Mouse (Mus musculus) erythroblast, embryonic 14.5 days (primary cell): Measurements from ENCODE around the gene Sh3gl1.

ENCODE experiments used
- GATA1 ChIP-seq: IDR thresholded peaks from 2 replicates; pipeline ENCODE4 v1.6.1; 2012; ENCODE audit warnings: low read length, inconsistent platforms, mixed read lengths
- TAL1 ChIP-seq: IDR thresholded peaks from 3 replicates; pipeline ENCODE4 v1.6.1; 2012; ENCODE audit warnings: low read length, inconsistent platforms, mixed read lengths

DNA sequence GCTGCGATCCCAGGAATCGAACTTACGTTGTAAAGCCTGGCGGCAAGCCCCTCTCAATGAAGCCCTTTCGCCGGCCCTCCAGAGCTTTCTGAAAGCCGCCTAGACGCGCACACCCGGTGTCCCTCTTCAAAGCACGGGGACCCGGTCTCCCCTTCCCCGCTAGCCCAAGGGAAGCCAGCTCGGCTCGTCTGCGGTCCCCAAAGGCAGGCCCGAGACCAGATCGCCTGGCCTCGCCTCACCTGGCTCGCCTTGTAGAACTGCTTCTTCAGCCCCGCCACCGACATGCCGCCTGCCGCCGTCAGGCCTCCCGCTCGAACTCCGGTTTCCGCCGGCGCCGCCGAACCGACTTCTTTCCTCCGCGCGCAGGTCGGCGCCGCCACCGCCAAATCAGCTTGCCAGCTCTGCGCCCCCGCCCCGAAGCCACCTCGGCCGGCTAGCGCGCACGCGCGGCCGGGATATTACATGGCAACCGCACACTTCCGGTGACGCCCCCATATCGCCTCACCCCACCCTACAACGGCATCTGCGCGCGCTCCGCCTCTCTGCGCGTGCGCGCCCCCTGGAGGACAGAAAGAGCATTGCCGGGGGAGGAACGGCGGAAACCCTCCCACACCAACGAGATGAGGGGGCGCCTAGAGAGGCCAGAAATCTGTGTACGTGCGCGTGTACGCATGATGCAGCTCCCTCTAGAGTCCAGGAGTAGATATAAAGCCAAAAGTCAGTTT is at the start of gene Sh3gl1:
- TF ChIP-seq TAL1 (no peak), GATA1 (no peak)
